Mouse (Mus musculus) G1E (cell line): Measurements from ENCODE around the gene Renbp.

ENCODE experiments used
- CTCF ChIP-seq: IDR thresholded peaks from 2 replicates; pipeline ENCODE4 v1.5.1; 2012; ENCODE audit warnings: low read depth, low read length, inconsistent platforms, mixed read lengths
- GATA1 ChIP-seq: IDR thresholded peaks from 2 replicates; pipeline ENCODE4 v1.6.1; 2012; ENCODE audit warnings: borderline replicate concordance, low read length, inconsistent platforms, mixed read lengths
- GATA2 ChIP-seq: IDR thresholded peaks from 2 replicates; pipeline ENCODE4 v1.6.1; 2012; ENCODE audit warnings: low read depth, low read length, inconsistent platforms, borderline replicate concordance
- POLR2AphosphoS5 ChIP-seq: IDR thresholded peaks from 2 replicates; pipeline ENCODE4 v1.6.1; 2012; ENCODE audit warnings: low read depth, low read length, inconsistent platforms; ENCODE audit not compliant: insufficient replicate concordance

- no peak for TF ChIP-seq CTCF
- no peak for TF ChIP-seq GATA1
- TF ChIP-seq POLR2AphosphoS5: no peak
- no peak for TF ChIP-seq GATA2
These were observed 49.2 kb downstream of the Renbp start for GRCm38 (mm10) chrX:73881463-73881862.
